Mouse (Mus musculus): ENCODE results near the gene Slamf9. TPM values are rescaled to one million over a fixed set of nuclear protein-coding genes. Genes with fewer than 3 reads are reported as not detected.
A peak's percentile ranks its signal among the peaks of the same experiment; 100 is the strongest.

Gene Slamf9
- polyA plus RNA-seq, 1 experiment: 5.5 TPM

- TF ChIP-seq CTCF (IDR thresholded peaks at IDR 0.05; ENCODE audit: extremely low read depth, insufficient read depth, insufficient read length, insufficient replicate concordance) (no peak), POLR2A (IDR thresholded peaks at IDR 0.05; ENCODE audit: low read depth, low read length) (no peak)
- Histone ChIP-seq H3K4me3 (ENCODE audit: extremely low read depth, insufficient read depth, insufficient read length) (no peak overlapping the region), H3K4me1 (ENCODE audit: control insufficient read depth, insufficient read depth, insufficient read length) (peaks cover 8% of the 10 kb centered on the region), H3K27me3 (ENCODE audit: control insufficient read depth, insufficient read depth, low read length) (no peaks in the 10 kb centered on the region), H3K36me3 (ENCODE audit: control insufficient read depth, insufficient read depth, low read length) (no peaks in the 10 kb centered on the region), H3K27ac (ENCODE audit: insufficient read depth, low read length) (no peak overlapping the region)
- 60% methylated on average over 2 of the region's 2 CpGs for WGBS
- DNase-seq (ENCODE audit: low read depth in 1 of 2, low spot score in 2 of 2): no peak
Measured at GRCm38 (mm10) chr1:172450226-172450625, 24.9 kb upstream of the Slamf9 start.

DNA sequence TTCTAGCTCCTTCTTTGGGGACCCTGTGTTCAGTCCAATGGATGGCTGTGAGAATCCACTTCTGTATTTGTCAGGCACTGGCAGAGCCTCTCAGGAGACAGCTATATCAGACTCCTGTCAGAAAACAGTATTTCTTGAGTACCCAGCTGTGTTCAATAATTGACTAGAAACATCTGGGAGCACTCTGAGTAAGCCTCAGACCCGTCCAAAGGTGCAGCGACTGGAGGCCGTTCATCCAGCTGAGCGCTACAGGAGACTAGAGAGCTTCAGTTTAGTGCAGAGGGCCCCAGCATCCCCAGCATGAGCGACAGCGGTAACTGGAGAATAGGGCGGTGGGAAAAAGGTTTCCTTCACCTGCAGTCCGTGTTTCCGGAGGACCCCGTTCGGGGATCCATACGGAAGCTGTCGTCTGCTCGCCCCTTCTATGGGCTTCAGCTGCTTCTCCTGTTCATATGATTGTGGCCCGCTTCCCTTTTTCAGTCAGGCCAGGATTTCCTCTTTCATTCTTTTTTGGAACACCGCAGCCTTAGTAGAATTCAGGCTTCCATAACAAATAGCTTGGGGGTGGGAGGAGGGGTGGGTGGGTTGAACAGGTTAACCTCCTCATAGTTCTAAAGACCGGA is 24.2 kb upstream of the Slamf9 start:
- Histone ChIP-seq H3K4me3 (ENCODE audit: extremely low read depth, insufficient read depth, insufficient read length) (no peak overlapping the region), H3K27ac (ENCODE audit: insufficient read depth, low read length) (no peak overlapping the region), H3K4me1 (ENCODE audit: control insufficient read depth, insufficient read depth, insufficient read length) (peaks cover 9% of the 10 kb centered on the region), H3K27me3 (ENCODE audit: control insufficient read depth, insufficient read depth, low read length) (no peaks in the 10 kb centered on the region), H3K36me3 (ENCODE audit: control insufficient read depth, insufficient read depth, low read length) (no peaks in the 10 kb centered on the region)
- WGBS: 16% methylated on average over 17 of the region's 17 CpGs
- no peak for DNase-seq (ENCODE audit: low read depth in 1 of 2, low spot score in 2 of 2)
- TF ChIP-seq CTCF (IDR thresholded peaks at IDR 0.05; ENCODE audit: extremely low read depth, insufficient read depth, insufficient read length, insufficient replicate concordance) (no peak), POLR2A (IDR thresholded peaks at IDR 0.05; ENCODE audit: low read depth, low read length) (no peak)

- Histone ChIP-seq H3K27me3 (ENCODE audit: control insufficient read depth, insufficient read depth, low read length) (no peaks in the 10 kb centered on the region), H3K4me1 (ENCODE audit: control insufficient read depth, insufficient read depth, insufficient read length) (peaks cover 11% of the 10 kb centered on the region), H3K27ac (ENCODE audit: insufficient read depth, low read length) (no peak overlapping the region), H3K4me3 (ENCODE audit: extremely low read depth, insufficient read depth, insufficient read length) (no peak overlapping the region), H3K36me3 (ENCODE audit: control insufficient read depth, insufficient read depth, low read length) (no peaks in the 10 kb centered on the region)
- TF ChIP-seq POLR2A (IDR thresholded peaks at IDR 0.05; ENCODE audit: low read depth, low read length): no peak
- no peak for TF ChIP-seq CTCF (IDR thresholded peaks at IDR 0.05; ENCODE audit: extremely low read depth, insufficient read depth, insufficient read length, insufficient replicate concordance)
- 84% methylated on average over 2 of the region's 2 CpGs for WGBS
- no peak for DNase-seq (ENCODE audit: low read depth in 1 of 2, low spot score in 2 of 2)
Measured at GRCm38 (mm10) chr1:172452911-172453310, 22.2 kb upstream of the Slamf9 start.

DNA sequence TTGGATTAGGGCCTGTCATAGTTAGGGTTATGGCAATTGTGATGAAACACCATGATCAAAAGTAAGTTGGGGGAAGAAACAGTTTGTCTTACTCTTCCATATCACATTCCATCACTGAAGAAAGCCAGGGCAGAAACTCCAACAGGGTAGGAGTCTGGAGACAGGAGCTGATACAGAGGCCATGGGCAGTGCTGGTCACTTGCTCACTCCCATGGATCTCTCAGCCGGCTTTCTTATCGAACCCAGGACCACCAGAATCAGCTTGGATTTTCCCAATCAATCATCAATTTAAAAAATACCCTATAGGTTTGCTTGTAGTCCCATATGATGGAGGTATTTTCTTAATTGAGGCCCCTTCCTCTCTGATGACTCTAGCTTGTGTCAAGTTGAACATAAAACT is 21.3 kb upstream of the Slamf9 start:
- H3K36me3 ChIP-seq (ENCODE audit: control insufficient read depth, insufficient read depth, low read length): no peaks in the 10 kb centered on the region
- no peak for TF ChIP-seq POLR2A (IDR thresholded peaks at IDR 0.05; ENCODE audit: low read depth, low read length)
- TF ChIP-seq CTCF (IDR thresholded peaks at IDR 0.05; ENCODE audit: extremely low read depth, insufficient read depth, insufficient read length, insufficient replicate concordance): no peak
- 89% methylated on average over 2 of the region's 2 CpGs for WGBS
- H3K27ac ChIP-seq (ENCODE audit: insufficient read depth, low read length): no peak overlapping the region
- peaks cover 11% of the 10 kb centered on the region for H3K4me1 ChIP-seq (ENCODE audit: control insufficient read depth, insufficient read depth, insufficient read length)
- DNase-seq (ENCODE audit: low read depth in 1 of 2, low spot score in 2 of 2): no peak
- no peaks in the 10 kb centered on the region for H3K27me3 ChIP-seq (ENCODE audit: control insufficient read depth, insufficient read depth, low read length)
- no peak overlapping the region for H3K4me3 ChIP-seq (ENCODE audit: extremely low read depth, insufficient read depth, insufficient read length)

- Histone ChIP-seq H3K27me3 (ENCODE audit: control insufficient read depth, insufficient read depth, low read length) (no peaks in the 10 kb centered on the region), H3K4me3 (ENCODE audit: extremely low read depth, insufficient read depth, insufficient read length) (no peak overlapping the region), H3K36me3 (ENCODE audit: control insufficient read depth, insufficient read depth, low read length) (no peaks in the 10 kb centered on the region), H3K4me1 (ENCODE audit: control insufficient read depth, insufficient read depth, insufficient read length) (peaks cover 15% of the 10 kb centered on the region), H3K27ac (ENCODE audit: insufficient read depth, low read length) (peak overlapping the region; percentile 30)
- TF ChIP-seq POLR2A (IDR thresholded peaks at IDR 0.05; ENCODE audit: low read depth, low read length): no peak
- no peak for TF ChIP-seq CTCF (IDR thresholded peaks at IDR 0.05; ENCODE audit: extremely low read depth, insufficient read depth, insufficient read length, insufficient replicate concordance)
- WGBS: under 1% methylated on average over 4 of the region's 4 CpGs
- DNase-seq (ENCODE audit: low read depth in 1 of 2, low spot score in 2 of 2): peak; percentile 23 to 39
Measured at GRCm38 (mm10) chr1:172455416-172455815, 19.7 kb upstream of the Slamf9 start.

DNA sequence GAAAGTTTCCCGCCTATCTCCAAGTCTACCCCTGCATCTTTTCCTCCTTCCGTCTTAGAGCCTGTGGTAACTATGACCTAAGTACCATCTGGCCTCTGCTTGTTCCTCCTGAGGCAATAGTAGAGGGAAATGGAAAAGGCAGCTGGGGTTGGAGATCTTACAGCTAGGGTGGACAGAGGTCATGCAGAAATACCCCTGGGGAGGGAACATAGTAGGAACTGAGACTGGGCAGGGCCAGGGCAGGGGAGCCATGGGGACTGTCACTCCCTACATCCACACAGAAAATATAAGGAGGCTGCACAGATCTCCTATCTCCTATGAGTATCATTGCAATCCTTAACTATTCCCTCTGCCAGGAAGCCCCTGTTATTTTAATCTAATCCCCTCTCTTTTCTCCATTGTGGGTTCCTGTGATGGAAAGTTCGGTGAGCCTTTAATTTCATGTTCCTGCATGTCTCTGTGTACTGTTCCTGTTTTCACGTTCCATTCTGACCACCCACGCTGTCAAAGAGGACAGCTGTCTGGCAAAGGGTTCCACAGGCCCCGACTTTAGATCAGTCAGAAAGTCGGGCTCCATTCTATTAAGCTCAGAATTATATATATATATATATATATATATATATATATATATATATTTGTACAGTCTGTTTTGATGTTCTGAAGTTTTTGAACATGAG is 19.0 kb upstream of the Slamf9 start:
- 38% methylated on average over 7 of the region's 7 CpGs for WGBS
- Histone ChIP-seq H3K36me3 (ENCODE audit: control insufficient read depth, insufficient read depth, low read length) (no peaks in the 10 kb centered on the region), H3K4me1 (ENCODE audit: control insufficient read depth, insufficient read depth, insufficient read length) (peaks cover 11% of the 10 kb centered on the region), H3K27ac (ENCODE audit: insufficient read depth, low read length) (peak overlapping the region; percentile 30; the same call in 1 of the 2 replicates), H3K27me3 (ENCODE audit: control insufficient read depth, insufficient read depth, low read length) (no peaks in the 10 kb centered on the region), H3K4me3 (ENCODE audit: extremely low read depth, insufficient read depth, insufficient read length) (no peak overlapping the region)
- TF ChIP-seq CTCF (IDR thresholded peaks at IDR 0.05; ENCODE audit: extremely low read depth, insufficient read depth, insufficient read length, insufficient replicate concordance): no peak
- TF ChIP-seq POLR2A (IDR thresholded peaks at IDR 0.05; ENCODE audit: low read depth, low read length): no peak
- DNase-seq (ENCODE audit: low read depth in 1 of 2, low spot score in 2 of 2): no peak

DNA sequence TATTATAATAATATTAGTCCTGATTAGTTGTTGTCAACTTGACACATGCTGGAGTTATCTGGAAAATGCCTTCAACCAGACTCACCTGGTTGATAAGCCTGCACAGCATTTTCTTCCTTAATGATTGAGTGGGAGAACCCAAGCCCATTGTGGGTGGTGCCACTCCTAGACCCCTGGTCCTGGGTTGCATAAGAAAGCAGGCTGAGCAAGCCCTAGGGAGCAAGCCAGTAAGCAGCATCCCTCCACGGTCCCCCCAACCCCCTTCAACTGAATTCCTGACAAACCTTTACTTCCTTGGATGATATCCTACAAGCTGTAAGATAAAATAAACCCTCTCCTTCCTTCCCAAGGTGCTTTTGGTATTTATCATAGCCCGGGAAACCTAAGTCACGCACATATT is 18.0 kb upstream of the Slamf9 start:
- Histone ChIP-seq H3K27ac (ENCODE audit: insufficient read depth, low read length) (no peak overlapping the region), H3K4me3 (ENCODE audit: extremely low read depth, insufficient read depth, insufficient read length) (no peak overlapping the region), H3K27me3 (ENCODE audit: control insufficient read depth, insufficient read depth, low read length) (no peaks in the 10 kb centered on the region), H3K4me1 (ENCODE audit: control insufficient read depth, insufficient read depth, insufficient read length) (peaks cover 9% of the 10 kb centered on the region), H3K36me3 (ENCODE audit: control insufficient read depth, insufficient read depth, low read length) (no peaks in the 10 kb centered on the region)
- no peak for DNase-seq (ENCODE audit: low read depth in 1 of 2, low spot score in 2 of 2)
- 94% methylated on average over 3 of the region's 3 CpGs for WGBS
- TF ChIP-seq POLR2A (IDR thresholded peaks at IDR 0.05; ENCODE audit: low read depth, low read length): no peak
- TF ChIP-seq CTCF (IDR thresholded peaks at IDR 0.05; ENCODE audit: extremely low read depth, insufficient read depth, insufficient read length, insufficient replicate concordance): no peak

Data from spleen, adult 2 months (tissue).